Mouse (Mus musculus): ENCODE results near the gene Mgat5b. TPM values are rescaled to one million over a fixed set of nuclear protein-coding genes. Genes with fewer than 3 reads are reported as not detected.
A peak's percentile ranks its signal among the peaks of the same experiment; 100 is the strongest.

The Mgat5b gene
- polyA plus RNA-seq, 1 experiment from 2014 or later = 0.50 TPM

GRCm38 (mm10) chr11:116919186-116920020 is 740 bp downstream of the Mgat5b start:
- 4% methylated on average over 38 of the region's 58 CpGs for WGBS
- Histone ChIP-seq H3K4me2 (ENCODE audit: low read length) (peak overlapping the region; percentile 100), H3K36me3 (ENCODE audit: control insufficient read depth, insufficient read depth, low read length) (no peaks in the 10 kb centered on the region), H3K4me1 (ENCODE audit: control insufficient read depth in 2 of 2, insufficient read depth in 2 of 2, low read length in 2 of 2) (peaks cover 10 to 18% of the 10 kb centered on the region in 2 experiments), H3K9ac (ENCODE audit: low read length) (peak overlapping the region; percentile 68), H3K4me3 (ENCODE audit: control insufficient read depth in 1 of 2, insufficient read depth in 1 of 2, low read depth in 1 of 2, low read length in 2 of 2) (peak overlapping the region; percentile 51 to 64), H3K27ac (replicated peaks in 1 of 2; ENCODE audit: control insufficient read depth in 1 of 2, insufficient read depth in 1 of 2, low read depth in 2 of 2, low read length in 2 of 2) (no peak overlapping the region), H3K9me3 (ENCODE audit: control insufficient read depth, low read length) (no peaks in the 10 kb centered on the region), H3K27me3 (ENCODE audit: control insufficient read depth, insufficient read depth, low read length) (peaks cover 61% of the 10 kb centered on the region)
- no peak for ATAC-seq (ENCODE audit: insufficient number of reproducible peaks, insufficient read depth, low FRiP score, low read depth)

- Histone ChIP-seq H3K4me2 (ENCODE audit: low read length) (no peak overlapping the region), H3K27me3 (ENCODE audit: control insufficient read depth, insufficient read depth, low read length) (peaks cover 58% of the 10 kb centered on the region), H3K4me3 (ENCODE audit: control insufficient read depth in 1 of 2, insufficient read depth in 1 of 2, low read depth in 1 of 2, low read length in 2 of 2) (no peak overlapping the region), H3K9me3 (ENCODE audit: control insufficient read depth, low read length) (no peaks in the 10 kb centered on the region), H3K9ac (ENCODE audit: low read length) (no peak overlapping the region), H3K4me1 (ENCODE audit: control insufficient read depth in 2 of 2, insufficient read depth in 2 of 2, low read length in 2 of 2) (peaks cover 10 to 18% of the 10 kb centered on the region in 2 experiments), H3K36me3 (ENCODE audit: control insufficient read depth, insufficient read depth, low read length) (no peaks in the 10 kb centered on the region), H3K27ac (replicated peaks in 1 of 2; ENCODE audit: control insufficient read depth in 1 of 2, insufficient read depth in 1 of 2, low read depth in 2 of 2, low read length in 2 of 2) (no peak overlapping the region)
- ATAC-seq (ENCODE audit: insufficient number of reproducible peaks, insufficient read depth, low FRiP score, low read depth) = no peak
- WGBS = 8% methylated on average over 6 of the region's 6 CpGs
These were observed 2.1 kb downstream of the Mgat5b start for GRCm38 (mm10) chr11:116920746-116921145.

- WGBS = 17% methylated on average over 7 of the region's 7 CpGs
- Histone ChIP-seq H3K4me1 (ENCODE audit: control insufficient read depth in 2 of 2, insufficient read depth in 2 of 2, low read length in 2 of 2) (peaks cover 10 to 18% of the 10 kb centered on the region in 2 experiments), H3K27ac (replicated peaks in 1 of 2; ENCODE audit: control insufficient read depth in 1 of 2, insufficient read depth in 1 of 2, low read depth in 2 of 2, low read length in 2 of 2) (peak overlapping the region; percentile 17 to 19; a peak in 1 of 4 replicates), H3K4me2 (ENCODE audit: low read length) (no peak overlapping the region), H3K27me3 (ENCODE audit: control insufficient read depth, insufficient read depth, low read length) (peaks cover 45% of the 10 kb centered on the region), H3K9ac (ENCODE audit: low read length) (no peak overlapping the region), H3K36me3 (ENCODE audit: control insufficient read depth, insufficient read depth, low read length) (no peaks in the 10 kb centered on the region), H3K4me3 (ENCODE audit: control insufficient read depth in 1 of 2, insufficient read depth in 1 of 2, low read depth in 1 of 2, low read length in 2 of 2) (no peak overlapping the region), H3K9me3 (ENCODE audit: control insufficient read depth, low read length) (no peaks in the 10 kb centered on the region)
- ATAC-seq (ENCODE audit: insufficient number of reproducible peaks, insufficient read depth, low FRiP score, low read depth) = peak; percentile 55; the same call in 1 of the 2 replicates
These were observed 3.4 kb downstream of the Mgat5b start for GRCm38 (mm10) chr11:116922058-116922457.

- Histone ChIP-seq H3K4me2 (ENCODE audit: low read length) (no peak overlapping the region), H3K9me3 (ENCODE audit: control insufficient read depth, low read length) (no peaks in the 10 kb centered on the region), H3K4me1 (ENCODE audit: control insufficient read depth in 2 of 2, insufficient read depth in 2 of 2, low read length in 2 of 2) (no peaks in the 10 kb centered on the region; a peak in 1 of 4 replicates), H3K27me3 (ENCODE audit: control insufficient read depth, insufficient read depth, low read length) (peaks cover 3% of the 10 kb centered on the region), H3K4me3 (ENCODE audit: control insufficient read depth in 1 of 2, insufficient read depth in 1 of 2, low read depth in 1 of 2, low read length in 2 of 2) (no peak overlapping the region), H3K27ac (replicated peaks in 1 of 2; ENCODE audit: control insufficient read depth in 1 of 2, insufficient read depth in 1 of 2, low read depth in 2 of 2, low read length in 2 of 2) (no peak overlapping the region), H3K36me3 (ENCODE audit: control insufficient read depth, insufficient read depth, low read length) (no peaks in the 10 kb centered on the region), H3K9ac (ENCODE audit: low read length) (no peak overlapping the region)
- ATAC-seq (ENCODE audit: insufficient number of reproducible peaks, insufficient read depth, low FRiP score, low read depth) = no peak
- WGBS = 87% methylated on average over 6 of the region's 6 CpGs
These were observed 9.4 kb downstream of the Mgat5b start for GRCm38 (mm10) chr11:116928031-116928430.

GRCm38 (mm10) chr11:116934862-116935261 is 16.2 kb downstream of the Mgat5b start:
- Histone ChIP-seq H3K9me3 (ENCODE audit: control insufficient read depth, low read length) (no peaks in the 10 kb centered on the region), H3K27me3 (ENCODE audit: control insufficient read depth, insufficient read depth, low read length) (no peaks in the 10 kb centered on the region), H3K4me1 (ENCODE audit: control insufficient read depth in 2 of 2, insufficient read depth in 2 of 2, low read length in 2 of 2) (peaks cover 23 to 27% of the 10 kb centered on the region in 2 experiments), H3K36me3 (ENCODE audit: control insufficient read depth, insufficient read depth, low read length) (no peaks in the 10 kb centered on the region), H3K4me2 (ENCODE audit: low read length) (no peak overlapping the region), H3K9ac (ENCODE audit: low read length) (no peak overlapping the region), H3K27ac (replicated peaks in 1 of 2; ENCODE audit: control insufficient read depth in 1 of 2, insufficient read depth in 1 of 2, low read depth in 2 of 2, low read length in 2 of 2) (no peak overlapping the region), H3K4me3 (ENCODE audit: control insufficient read depth in 1 of 2, insufficient read depth in 1 of 2, low read depth in 1 of 2, low read length in 2 of 2) (no peak overlapping the region)
- WGBS = 93% methylated on average over 5 of the region's 5 CpGs
- ATAC-seq (ENCODE audit: insufficient number of reproducible peaks, insufficient read depth, low FRiP score, low read depth) = no peak

GRCm38 (mm10) chr11:116935354-116935753 is 16.7 kb downstream of the Mgat5b start:
- ATAC-seq (ENCODE audit: insufficient number of reproducible peaks, insufficient read depth, low FRiP score, low read depth) = no peak
- Histone ChIP-seq H3K9ac (ENCODE audit: low read length) (no peak overlapping the region), H3K27me3 (ENCODE audit: control insufficient read depth, insufficient read depth, low read length) (no peaks in the 10 kb centered on the region), H3K4me3 (ENCODE audit: control insufficient read depth in 1 of 2, insufficient read depth in 1 of 2, low read depth in 1 of 2, low read length in 2 of 2) (no peak overlapping the region), H3K9me3 (ENCODE audit: control insufficient read depth, low read length) (no peaks in the 10 kb centered on the region), H3K27ac (replicated peaks in 1 of 2; ENCODE audit: control insufficient read depth in 1 of 2, insufficient read depth in 1 of 2, low read depth in 2 of 2, low read length in 2 of 2) (no peak overlapping the region), H3K4me2 (ENCODE audit: low read length) (no peak overlapping the region), H3K4me1 (ENCODE audit: control insufficient read depth in 2 of 2, insufficient read depth in 2 of 2, low read length in 2 of 2) (peaks cover 23 to 27% of the 10 kb centered on the region in 2 experiments), H3K36me3 (ENCODE audit: control insufficient read depth, insufficient read depth, low read length) (no peaks in the 10 kb centered on the region)
- 59% methylated on average over 8 of the region's 9 CpGs for WGBS

- Histone ChIP-seq H3K36me3 (ENCODE audit: control insufficient read depth, insufficient read depth, low read length) (no peaks in the 10 kb centered on the region), H3K9ac (ENCODE audit: low read length) (no peak overlapping the region), H3K27me3 (ENCODE audit: control insufficient read depth, insufficient read depth, low read length) (no peaks in the 10 kb centered on the region), H3K27ac (replicated peaks in 1 of 2; ENCODE audit: control insufficient read depth in 1 of 2, insufficient read depth in 1 of 2, low read depth in 2 of 2, low read length in 2 of 2) (no peak overlapping the region; a peak in 1 of 4 replicates), H3K4me1 (ENCODE audit: control insufficient read depth in 2 of 2, insufficient read depth in 2 of 2, low read length in 2 of 2) (peaks cover 26 to 32% of the 10 kb centered on the region in 2 experiments), H3K4me3 (ENCODE audit: control insufficient read depth in 1 of 2, insufficient read depth in 1 of 2, low read depth in 1 of 2, low read length in 2 of 2) (no peak overlapping the region), H3K4me2 (ENCODE audit: low read length) (no peak overlapping the region), H3K9me3 (ENCODE audit: control insufficient read depth, low read length) (no peaks in the 10 kb centered on the region)
- WGBS = 68% methylated on average over 9 of the region's 9 CpGs
- no peak for ATAC-seq (ENCODE audit: insufficient number of reproducible peaks, insufficient read depth, low FRiP score, low read depth)
These were observed 17.3 kb downstream of the Mgat5b start for GRCm38 (mm10) chr11:116935917-116936316.
